Mouse (Mus musculus): ENCODE measurements around the gene Pef1. TPM values are rescaled to one million over a fixed set of nuclear protein-coding genes. Genes with fewer than 3 reads are reported as not detected.

Pef1 gene
- polyA plus RNA-seq, 1 experiment from 2014 or later, result 72.3 TPM

- H3K4me2 ChIP-seq, result no peak overlapping the region
- WGBS, result 60% methylated on average over 3 of the region's 3 CpGs
- no peak overlapping the region for H3K27ac ChIP-seq (ENCODE audit: low read depth, low read length)
- peaks cover 24% of the 10 kb centered on the region for H3K27me3 ChIP-seq (ENCODE audit: control insufficient read depth, insufficient read depth, low read length)
- no peak overlapping the region for H3K9ac ChIP-seq (ENCODE audit: low read length)
- no peaks in the 10 kb centered on the region; the same call in 1 of the 2 replicates for H3K9me3 ChIP-seq (ENCODE audit: control insufficient read depth, low read length)
- DNase-seq (ENCODE audit: low spot score, missing footprints) (no peak), ATAC-seq (ENCODE audit: low FRiP score) (no peak)
- H3K4me1 ChIP-seq (ENCODE audit: control insufficient read depth, insufficient read depth, low read length), result peaks cover 11% of the 10 kb centered on the region
- H3K4me3 ChIP-seq (ENCODE audit: low read depth, low read length), result no peak overlapping the region
- no peaks in the 10 kb centered on the region for H3K36me3 ChIP-seq (ENCODE audit: control insufficient read depth, insufficient read depth, low read length)
These were observed 39.4 kb downstream of the Pef1 start for GRCm38 (mm10) chr4:130141786-130142185.

GRCm38 (mm10) chr4:130148405-130148804 is 46.0 kb downstream of the Pef1 start:
- DNase-seq (ENCODE audit: low spot score, missing footprints), result no peak
- no peaks in the 10 kb centered on the region for H3K4me1 ChIP-seq (ENCODE audit: control insufficient read depth, insufficient read depth, low read length)
- H3K9me3 ChIP-seq (ENCODE audit: control insufficient read depth, low read length), result no peaks in the 10 kb centered on the region; the same call in 1 of the 2 replicates
- no peak overlapping the region for H3K4me3 ChIP-seq (ENCODE audit: low read depth, low read length)
- no peaks in the 10 kb centered on the region for H3K36me3 ChIP-seq (ENCODE audit: control insufficient read depth, insufficient read depth, low read length)
- no peak overlapping the region for H3K9ac ChIP-seq (ENCODE audit: low read length)
- WGBS, result 84% methylated on average over 10 of the region's 10 CpGs
- H3K4me2 ChIP-seq, result no peak overlapping the region
- H3K27ac ChIP-seq (ENCODE audit: low read depth, low read length), result no peak overlapping the region
- H3K27me3 ChIP-seq (ENCODE audit: control insufficient read depth, insufficient read depth, low read length), result no peaks in the 10 kb centered on the region
- no peak for ATAC-seq (ENCODE audit: low FRiP score)

GRCm38 (mm10) chr4:130154250-130154649 is 51.9 kb downstream of the Pef1 start:
- no peaks in the 10 kb centered on the region for H3K4me1 ChIP-seq (ENCODE audit: control insufficient read depth, insufficient read depth, low read length)
- WGBS, result 80% methylated on average over 3 of the region's 3 CpGs
- no peak overlapping the region for H3K27ac ChIP-seq (ENCODE audit: low read depth, low read length)

GRCm38 (mm10) chr4:130156812-130157371 is 54.5 kb downstream of the Pef1 start:
- 82% methylated on average over 12 of the region's 12 CpGs for WGBS
- H3K9ac ChIP-seq (ENCODE audit: low read length), result no peak overlapping the region
- H3K9me3 ChIP-seq (ENCODE audit: control insufficient read depth, low read length), result no peaks in the 10 kb centered on the region
- DNase-seq (ENCODE audit: low spot score, missing footprints) (no peak), ATAC-seq (ENCODE audit: low FRiP score) (no peak)
- no peak overlapping the region for H3K27ac ChIP-seq (ENCODE audit: low read depth, low read length)
- no peak overlapping the region for H3K4me3 ChIP-seq (ENCODE audit: low read depth, low read length)
- no peak overlapping the region for H3K4me2 ChIP-seq
- peaks cover 4% of the 10 kb centered on the region; the same call in 1 of the 2 replicates for H3K27me3 ChIP-seq (ENCODE audit: control insufficient read depth, insufficient read depth, low read length)
- no peaks in the 10 kb centered on the region for H3K4me1 ChIP-seq (ENCODE audit: control insufficient read depth, insufficient read depth, low read length)
- H3K36me3 ChIP-seq (ENCODE audit: control insufficient read depth, insufficient read depth, low read length), result no peaks in the 10 kb centered on the region

More at GRCm38 (mm10) chr4:130154250-130154649, 51.9 kb downstream of the Pef1 start:
- H3K27me3 ChIP-seq (ENCODE audit: control insufficient read depth, insufficient read depth, low read length), result no peaks in the 10 kb centered on the region
- no peak for DNase-seq (ENCODE audit: low spot score, missing footprints)
- no peaks in the 10 kb centered on the region for H3K9me3 ChIP-seq (ENCODE audit: control insufficient read depth, low read length)
- no peak overlapping the region for H3K4me3 ChIP-seq (ENCODE audit: low read depth, low read length)
- no peak for ATAC-seq (ENCODE audit: low FRiP score)
- H3K36me3 ChIP-seq (ENCODE audit: control insufficient read depth, insufficient read depth, low read length), result no peaks in the 10 kb centered on the region
- no peak overlapping the region for H3K4me2 ChIP-seq
- no peak overlapping the region for H3K9ac ChIP-seq (ENCODE audit: low read length)

GRCm38 (mm10) chr4:130161349-130161748 is 59.0 kb downstream of the Pef1 start:
- H3K9ac ChIP-seq (ENCODE audit: low read length), result no peak overlapping the region
- H3K9me3 ChIP-seq (ENCODE audit: control insufficient read depth, low read length), result no peaks in the 10 kb centered on the region
- H3K36me3 ChIP-seq (ENCODE audit: control insufficient read depth, insufficient read depth, low read length), result no peaks in the 10 kb centered on the region
- no peak overlapping the region for H3K4me3 ChIP-seq (ENCODE audit: low read depth, low read length)
- H3K4me2 ChIP-seq, result no peak overlapping the region
- WGBS, result 20% methylated on average over 4 of the region's 4 CpGs
- H3K4me1 ChIP-seq (ENCODE audit: control insufficient read depth, insufficient read depth, low read length), result peaks cover 6% of the 10 kb centered on the region; the same call in 1 of the 2 replicates
- ATAC-seq (ENCODE audit: low FRiP score), result no peak
- peaks cover 15% of the 10 kb centered on the region for H3K27me3 ChIP-seq (ENCODE audit: control insufficient read depth, insufficient read depth, low read length)
- H3K27ac ChIP-seq (ENCODE audit: low read depth, low read length), result no peak overlapping the region
- no peak for DNase-seq (ENCODE audit: low spot score, missing footprints)

- ATAC-seq (ENCODE audit: low FRiP score) (no peak), DNase-seq (ENCODE audit: low spot score, missing footprints) (peak; percentile 91)
- WGBS, result 8% methylated on average over 20 of the region's 20 CpGs
- H3K4me2 ChIP-seq, result peak overlapping the region; percentile 17
- no peaks in the 10 kb centered on the region for H3K9me3 ChIP-seq (ENCODE audit: control insufficient read depth, low read length)
- peaks cover 15% of the 10 kb centered on the region for H3K27me3 ChIP-seq (ENCODE audit: control insufficient read depth, insufficient read depth, low read length)
- peak overlapping the region; percentile 35 for H3K9ac ChIP-seq (ENCODE audit: low read length)
- H3K27ac ChIP-seq (ENCODE audit: low read depth, low read length), result no peak overlapping the region
- no peaks in the 10 kb centered on the region for H3K36me3 ChIP-seq (ENCODE audit: control insufficient read depth, insufficient read depth, low read length)
- H3K4me1 ChIP-seq (ENCODE audit: control insufficient read depth, insufficient read depth, low read length), result peaks cover 6% of the 10 kb centered on the region; the same call in 1 of the 2 replicates
- no peak overlapping the region for H3K4me3 ChIP-seq (ENCODE audit: low read depth, low read length)
These were observed 61.1 kb downstream of the Pef1 start for GRCm38 (mm10) chr4:130163391-130163861.

- Histone ChIP-seq H3K9ac (ENCODE audit: low read length) (no peak overlapping the region), H3K27ac (ENCODE audit: low read depth, low read length) (no peak overlapping the region), H3K4me3 (ENCODE audit: low read depth, low read length) (no peak overlapping the region), H3K27me3 (ENCODE audit: control insufficient read depth, insufficient read depth, low read length) (peaks cover 15% of the 10 kb centered on the region), H3K4me2 (no peak overlapping the region), H3K36me3 (ENCODE audit: control insufficient read depth, insufficient read depth, low read length) (no peaks in the 10 kb centered on the region), H3K9me3 (ENCODE audit: control insufficient read depth, low read length) (no peaks in the 10 kb centered on the region), H3K4me1 (ENCODE audit: control insufficient read depth, insufficient read depth, low read length) (peaks cover 6% of the 10 kb centered on the region; the same call in 1 of the 2 replicates)
- 75% methylated on average over 6 of the region's 6 CpGs for WGBS
- ATAC-seq (ENCODE audit: low FRiP score) (no peak), DNase-seq (ENCODE audit: low spot score, missing footprints) (no peak)
These were observed 61.8 kb downstream of the Pef1 start for GRCm38 (mm10) chr4:130164121-130164520.

- no peak for DNase-seq (ENCODE audit: low spot score, missing footprints)
- no peak overlapping the region for H3K27ac ChIP-seq (ENCODE audit: low read depth, low read length)
- no peak overlapping the region for H3K9ac ChIP-seq (ENCODE audit: low read length)
- no peak overlapping the region for H3K4me2 ChIP-seq
- no peak overlapping the region for H3K4me3 ChIP-seq (ENCODE audit: low read depth, low read length)
- H3K4me1 ChIP-seq (ENCODE audit: control insufficient read depth, insufficient read depth, low read length), result peaks cover 6% of the 10 kb centered on the region; the same call in 1 of the 2 replicates
- H3K36me3 ChIP-seq (ENCODE audit: control insufficient read depth, insufficient read depth, low read length), result no peaks in the 10 kb centered on the region
- H3K9me3 ChIP-seq (ENCODE audit: control insufficient read depth, low read length), result no peaks in the 10 kb centered on the region
- ATAC-seq (ENCODE audit: low FRiP score), result no peak
- H3K27me3 ChIP-seq (ENCODE audit: control insufficient read depth, insufficient read depth, low read length), result peaks cover 15% of the 10 kb centered on the region
- 81% methylated on average over 17 of the region's 18 CpGs for WGBS
These were observed 63.7 kb downstream of the Pef1 start for GRCm38 (mm10) chr4:130166061-130166460.

- H3K4me2 ChIP-seq, result no peak overlapping the region
- H3K4me3 ChIP-seq (ENCODE audit: low read depth, low read length), result no peak overlapping the region
- no peak overlapping the region for H3K27ac ChIP-seq (ENCODE audit: low read depth, low read length)
- H3K9ac ChIP-seq (ENCODE audit: low read length), result no peak overlapping the region
- peaks cover 6% of the 10 kb centered on the region; the same call in 1 of the 2 replicates for H3K4me1 ChIP-seq (ENCODE audit: control insufficient read depth, insufficient read depth, low read length)
- no peaks in the 10 kb centered on the region for H3K36me3 ChIP-seq (ENCODE audit: control insufficient read depth, insufficient read depth, low read length)
- no peaks in the 10 kb centered on the region for H3K9me3 ChIP-seq (ENCODE audit: control insufficient read depth, low read length)
- no peak for ATAC-seq (ENCODE audit: low FRiP score)
- peaks cover 12% of the 10 kb centered on the region for H3K27me3 ChIP-seq (ENCODE audit: control insufficient read depth, insufficient read depth, low read length)
- no peak for DNase-seq (ENCODE audit: low spot score, missing footprints)
- 76% methylated on average over 8 of the region's 8 CpGs for WGBS
These were observed 64.2 kb downstream of the Pef1 start for GRCm38 (mm10) chr4:130166592-130166991.

Measured in midbrain, embryonic 11.5 days (tissue).